Mouse (Mus musculus) monocyte, adult 2 months (primary cell): ENCODE results near the gene Plpp7.

ENCODE experiments used
- DNase-seq, 2 experiments: peaks; one replicate each; pipeline ENCODE4 v3.0.0; 2022; ENCODE audit warnings: low spot score in 2 of 2, low read depth in 1 of 2

The Plpp7 gene

GRCm38 (mm10) chr2:32096122-32096420 is 743 bp downstream of the Plpp7 start:
- no peak for DNase-seq

- no peak for DNase-seq
Observed at GRCm38 (mm10) chr2:32102944-32103343, 7.6 kb downstream of the Plpp7 start.

GRCm38 (mm10) chr2:32103557-32103956 is 8.2 kb downstream of the Plpp7 start:
- no peak for DNase-seq

GRCm38 (mm10) chr2:32104122-32104521 is 8.8 kb downstream of the Plpp7 start:
- DNase-seq: no peak

GRCm38 (mm10) chr2:32105117-32105913 is 10.0 kb downstream of the Plpp7 start:
- no peak for DNase-seq

- DNase-seq: no peak
Observed at GRCm38 (mm10) chr2:32105930-32106329, 10.6 kb downstream of the Plpp7 start.

GRCm38 (mm10) chr2:32111268-32111667 is 15.9 kb downstream of the Plpp7 start:
- no peak for DNase-seq

GRCm38 (mm10) chr2:32112548-32112947 is 17.2 kb downstream of the Plpp7 start:
- no peak for DNase-seq

- no peak for DNase-seq
Observed at GRCm38 (mm10) chr2:32115851-32116268, 20.5 kb downstream of the Plpp7 start.

GRCm38 (mm10) chr2:32119802-32120750 is 24.7 kb downstream of the Plpp7 start:
- no peak for DNase-seq

GRCm38 (mm10) chr2:32121150-32121549 is 25.8 kb downstream of the Plpp7 start:
- no peak for DNase-seq

GRCm38 (mm10) chr2:32121785-32122184 is 26.5 kb downstream of the Plpp7 start:
- no peak for DNase-seq

GRCm38 (mm10) chr2:32127653-32128535 is 32.6 kb downstream of the Plpp7 start:
- DNase-seq: no peak

GRCm38 (mm10) chr2:32128536-32128841 is 33.2 kb downstream of the Plpp7 start:
- no peak for DNase-seq

- no peak for DNase-seq
Observed at GRCm38 (mm10) chr2:32129383-32130074, 34.2 kb downstream of the Plpp7 start.

GRCm38 (mm10) chr2:32130435-32130834 is 35.1 kb downstream of the Plpp7 start:
- no peak for DNase-seq

- no peak for DNase-seq
Observed at GRCm38 (mm10) chr2:32131205-32131834, 36.0 kb downstream of the Plpp7 start.

GRCm38 (mm10) chr2:32131866-32132566 is 36.7 kb downstream of the Plpp7 start:
- no peak for DNase-seq

- no peak for DNase-seq
Observed at GRCm38 (mm10) chr2:32132567-32132992, 37.3 kb downstream of the Plpp7 start.

- DNase-seq: peak; percentile 45 to 71
Observed at GRCm38 (mm10) chr2:32134039-32134438, 38.7 kb downstream of the Plpp7 start.
